Mouse (Mus musculus): ENCODE measurements around the gene Mb21d2.

Gene Mb21d2

GRCm38 (mm10) chr16:28859009-28859288, 70.5 kb downstream of the Mb21d2 start:
- DNase-seq: no peak

DNA sequence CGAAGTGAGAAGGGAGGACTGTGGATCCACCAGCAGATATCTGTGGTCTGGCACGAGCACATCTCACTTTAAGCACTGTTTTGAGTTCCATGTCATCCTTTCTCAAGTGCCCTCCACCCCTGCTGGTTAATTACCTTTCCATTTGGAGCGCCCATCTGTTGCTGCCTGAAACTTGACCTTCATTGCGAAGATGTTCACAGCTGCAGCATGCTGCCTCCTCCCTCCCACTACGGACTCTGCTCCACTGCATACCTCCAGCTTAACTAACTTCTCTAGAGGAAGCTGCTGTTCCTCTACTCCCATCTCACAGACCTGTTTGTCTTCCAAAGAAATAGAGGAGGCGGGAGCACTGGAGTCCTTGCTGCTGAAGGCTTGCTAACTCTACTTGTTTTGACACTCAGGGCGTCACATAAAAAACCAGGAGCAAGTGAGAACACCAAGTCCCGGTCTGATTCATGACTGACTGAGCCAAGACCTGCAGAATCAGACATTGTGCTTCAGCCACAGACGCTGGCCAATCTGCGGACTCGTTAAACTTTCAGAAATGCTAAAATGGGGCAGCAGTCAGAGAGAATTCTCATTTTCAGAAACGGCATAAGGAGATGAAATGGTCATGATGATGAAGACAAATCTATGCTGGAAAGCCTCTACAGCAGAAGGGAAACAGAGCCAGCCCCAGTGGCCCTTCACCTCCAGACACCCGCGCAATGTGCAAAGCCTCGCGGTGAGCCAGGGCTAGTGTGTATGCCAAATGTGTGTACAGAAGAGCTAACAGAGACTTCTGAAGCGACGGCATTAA, 71.1 kb downstream of the Mb21d2 start:
- DNase-seq: no peak

DNA sequence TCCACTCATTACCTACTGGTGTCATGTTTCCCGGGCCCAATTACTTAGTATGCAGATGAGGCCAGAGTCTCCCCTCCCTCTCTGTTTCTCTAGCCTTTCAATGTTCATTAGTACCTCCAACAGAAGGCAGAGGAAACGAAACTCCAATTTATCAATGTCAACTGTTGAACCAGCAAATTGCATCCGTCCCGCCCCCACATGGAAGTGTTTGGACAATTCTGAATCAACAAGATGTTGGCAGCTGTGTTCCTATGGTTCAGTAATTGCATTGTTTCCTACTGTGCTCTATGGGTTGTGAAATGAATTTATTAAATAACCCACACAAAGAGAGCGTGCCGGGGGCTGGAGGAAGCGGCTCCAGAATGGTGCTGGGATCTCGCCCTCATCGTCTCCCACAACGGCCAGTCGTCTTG, 78.1 kb downstream of the Mb21d2 start:
- DNase-seq: no peak

GRCm38 (mm10) chr16:28850881-28851280, 78.6 kb downstream of the Mb21d2 start:
- no peak for DNase-seq

GRCm38 (mm10) chr16:28846123-28846522, 83.3 kb downstream of the Mb21d2 start:
- no peak for DNase-seq

DNA sequence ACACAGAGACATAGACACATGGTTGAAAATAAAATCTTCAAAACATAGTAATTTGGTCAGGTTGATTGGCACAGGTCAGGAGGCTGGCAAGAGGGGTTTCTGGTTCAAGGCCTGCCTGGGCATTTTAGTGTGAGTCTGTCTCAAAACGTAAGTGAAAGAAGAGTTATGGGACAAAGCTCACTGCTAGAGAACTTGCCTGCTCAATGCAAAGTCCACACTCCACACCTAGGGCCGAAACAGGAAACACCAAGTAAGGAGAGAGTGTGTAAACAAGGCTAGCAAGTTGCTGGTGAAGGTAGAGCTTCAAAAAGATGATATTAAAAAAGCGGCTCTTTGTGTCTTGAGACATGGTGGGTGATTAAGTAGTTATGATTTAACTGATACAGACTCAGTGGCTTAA, 84.1 kb downstream of the Mb21d2 start:
- DNase-seq: no peak

- DNase-seq: no peak
Measured at GRCm38 (mm10) chr16:28841102-28841501, 88.4 kb downstream of the Mb21d2 start.

GRCm38 (mm10) chr16:28840075-28840974, 89.1 kb downstream of the Mb21d2 start:
- DNase-seq: peak; percentile 78

DNA sequence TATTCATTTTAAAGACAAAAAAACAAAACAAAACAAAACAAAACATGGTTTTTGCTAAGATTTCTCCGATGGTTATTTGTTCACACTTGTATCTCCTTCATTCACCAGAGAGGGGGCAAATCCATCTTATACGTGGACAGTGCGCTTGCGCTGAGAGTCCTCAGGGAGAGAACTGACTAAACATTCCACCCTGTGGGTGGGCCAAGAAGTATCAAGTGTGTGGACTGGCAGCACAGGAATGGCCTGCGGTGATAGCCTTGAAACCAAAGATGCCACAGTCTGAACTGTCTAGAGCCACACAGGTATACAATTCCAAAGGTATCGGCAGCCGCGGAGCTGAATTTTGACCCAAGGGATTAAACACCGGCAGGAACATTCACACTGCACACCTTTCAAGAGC, 89.9 kb downstream of the Mb21d2 start:
- DNase-seq: no peak

DNA sequence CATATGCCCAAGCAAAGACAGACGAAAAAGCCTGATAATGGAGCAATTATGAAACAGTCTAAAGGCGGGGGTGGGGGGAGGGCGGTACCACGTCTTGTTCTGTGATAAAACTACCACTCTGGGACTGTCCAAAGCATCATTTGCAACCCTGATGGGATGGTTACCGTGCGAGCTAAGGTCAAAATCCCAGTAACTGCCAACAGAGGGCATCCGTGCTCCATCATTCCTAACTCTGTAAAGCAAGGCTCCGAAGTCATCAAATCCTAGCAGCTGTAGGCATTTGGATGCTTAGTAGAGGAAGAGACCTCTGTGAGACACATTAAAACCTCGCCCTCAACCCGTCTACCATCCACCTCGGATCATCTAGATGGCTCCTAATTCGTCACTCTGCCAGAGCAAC, 91.5 kb downstream of the Mb21d2 start:
- peak; percentile 69 for DNase-seq

DNA sequence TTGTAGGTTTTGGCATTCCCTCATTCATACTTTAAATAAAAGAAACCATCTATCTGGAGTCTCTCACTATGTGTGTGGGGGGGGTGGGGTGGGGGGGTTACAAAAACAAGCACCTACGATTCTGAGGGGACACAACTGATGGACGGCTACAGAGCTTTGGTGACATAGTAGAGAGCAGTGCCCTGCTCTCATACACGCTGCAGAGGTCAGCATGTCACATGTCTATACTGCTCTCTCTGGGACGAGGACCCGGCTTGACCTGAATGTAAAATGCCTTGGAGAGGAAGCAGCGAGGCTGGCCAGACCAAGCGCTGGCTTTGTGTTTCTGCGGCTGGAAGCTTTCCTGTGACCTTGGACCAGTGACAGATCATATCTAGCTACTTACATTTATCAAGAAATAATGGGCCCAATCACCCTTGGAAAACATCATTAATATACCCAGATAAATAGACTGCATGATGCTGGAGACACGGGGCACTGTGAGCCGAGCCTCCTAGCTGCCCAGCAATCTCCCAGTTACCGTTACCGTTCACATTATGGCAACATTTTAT, 97.3 kb downstream of the Mb21d2 start:
- no peak for DNase-seq

GRCm38 (mm10) chr16:28829263-28829955, 100.1 kb downstream of the Mb21d2 start:
- no peak for DNase-seq

DNA sequence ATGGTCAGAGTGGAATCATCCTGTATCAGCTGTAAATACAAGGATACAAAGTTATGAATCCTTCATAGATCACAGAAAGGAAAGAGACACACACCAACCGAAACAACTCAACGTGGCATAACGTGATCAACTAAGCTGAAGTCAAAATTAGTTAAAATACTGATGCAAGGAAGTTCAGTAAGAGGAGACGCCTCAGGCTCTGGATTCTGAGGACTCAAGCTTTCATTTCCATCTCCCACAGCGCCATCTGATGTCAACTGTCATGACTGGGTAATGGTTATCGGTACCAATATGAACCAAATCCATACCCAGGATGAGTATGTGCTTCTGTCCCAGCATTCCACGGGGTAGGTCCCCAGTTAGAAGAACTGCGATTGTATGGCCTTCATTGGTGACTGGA, 104.7 kb downstream of the Mb21d2 start:
- DNase-seq: no peak

GRCm38 (mm10) chr16:28821774-28822173, 107.7 kb downstream of the Mb21d2 start:
- no peak for DNase-seq

DNA sequence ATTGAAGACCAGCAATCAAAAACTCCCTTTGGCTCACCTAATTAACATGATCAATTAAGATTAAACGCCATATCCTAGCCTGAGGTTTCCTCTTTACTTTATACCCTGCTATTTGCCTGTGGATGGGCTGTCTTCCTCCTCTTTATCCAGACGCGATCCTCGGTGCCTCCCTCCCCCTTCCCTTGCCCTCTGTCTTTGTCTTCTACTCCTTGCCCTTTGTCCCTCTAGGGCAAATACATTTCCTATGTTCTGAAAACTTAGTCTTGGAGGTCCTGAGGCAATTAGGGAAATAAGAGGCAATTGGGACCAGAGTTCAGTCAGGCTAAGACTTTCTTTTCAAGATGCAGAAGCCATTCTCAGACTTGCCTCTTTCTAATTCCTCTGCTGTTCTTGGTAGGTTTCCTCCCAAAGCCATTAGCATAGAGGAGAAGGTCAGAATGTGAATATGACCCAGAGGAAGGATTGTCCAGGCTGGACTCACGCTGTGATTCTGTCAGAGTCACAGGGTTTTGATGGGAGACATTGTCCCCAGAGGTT, 110.7 kb downstream of the Mb21d2 start:
- DNase-seq: no peak

DNA sequence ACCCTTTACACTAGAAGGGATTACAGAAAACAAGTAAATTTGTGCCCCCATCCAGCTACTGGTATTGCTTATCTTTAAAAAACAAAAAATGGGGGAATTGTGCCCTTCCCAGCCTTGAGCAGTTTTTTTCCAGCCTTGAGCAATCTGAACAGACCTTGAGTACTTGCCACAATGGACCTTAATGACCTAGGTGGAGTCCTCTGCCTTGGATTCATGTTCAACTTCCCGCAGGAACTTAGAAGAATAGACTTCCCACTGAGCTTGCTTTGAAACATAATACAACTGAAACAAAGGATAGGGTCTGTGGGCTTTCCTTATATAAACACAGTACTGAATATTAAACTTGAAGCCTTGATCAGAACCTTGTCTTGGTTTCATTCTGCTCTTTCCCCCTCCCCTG, 116.2 kb downstream of the Mb21d2 start:
- no peak for DNase-seq

GRCm38 (mm10) chr16:28809089-28809488, 120.4 kb downstream of the Mb21d2 start:
- DNase-seq: no peak

- DNase-seq: peak; percentile 49
Measured at GRCm38 (mm10) chr16:28793115-28793514, 136.4 kb downstream of the Mb21d2 start.
